Mouse (Mus musculus) embryonic facial prominence, embryonic 11.5 days (tissue): ENCODE data around the gene Rfwd3. TPM values are rescaled to one million over a fixed set of nuclear protein-coding genes. Genes with fewer than 3 reads are reported as not detected.
"Not testable (repeated sequence)": the region's sequence is repeated elsewhere in the genome, so short reads cannot be mapped to it uniquely, and the experiment has no call there.

Source experiments
- ATAC-seq: fragments of 200-750 bp; cut with Nextera tagmentation; replicated peaks from 2 replicates; pipeline ENCODE4 v1.8.0; 2017; ENCODE audit warnings: low read depth; ENCODE audit not compliant: insufficient number of reproducible peaks, low FRiP score, low TSS enrichment
- DNase-seq: peaks from one replicate; pipeline ENCODE4 v3.0.0-alpha.2; 2015; ENCODE audit warnings: low spot score
- H3K27ac ChIP-seq: fragments of 300-500 bp; sonication (generic); replicated peaks from 2 replicates; pipeline ENCODE4 v1.5.1; 2014; ENCODE audit warnings: mild to moderate bottlenecking, low read depth, low read length, control low read depth
- H3K27me3 ChIP-seq: fragments of 300-500 bp; sonication (generic); 2 replicates; pipeline ENCODE4 v1.6.1; 2014; ENCODE audit warnings: mild to moderate bottlenecking, low read length, moderate library complexity, mixed read lengths; ENCODE audit not compliant: control insufficient read depth, insufficient read depth
- H3K36me3 ChIP-seq: fragments of 300-500 bp; sonication (generic); replicated peaks from 2 replicates; pipeline ENCODE4 v1.6.1; 2014; ENCODE audit warnings: low read depth, mild to moderate bottlenecking, low read length, moderate library complexity, mixed read lengths; ENCODE audit not compliant: control insufficient read depth, insufficient read depth
- H3K4me1 ChIP-seq: fragments of 300-500 bp; sonication (generic); 2 replicates; pipeline ENCODE4 v1.6.1; 2014; ENCODE audit warnings: low read length, mixed read lengths; ENCODE audit not compliant: control insufficient read depth, insufficient read depth
- H3K4me2 ChIP-seq: fragments of 300-500 bp; sonication (generic); 2 replicates; pipeline ENCODE4 v1.6.1; 2014; ENCODE audit warnings: low read depth, mild to moderate bottlenecking, control low read depth, low read length, moderate library complexity
- H3K4me3 ChIP-seq: fragments of 300-500 bp; sonication (generic); 2 replicates; pipeline ENCODE4 v1.5.1; 2014; ENCODE audit warnings: low read depth, low read length, control low read depth
- H3K9ac ChIP-seq: fragments of 300-500 bp; sonication (generic); replicated peaks from 2 replicates; pipeline ENCODE4 v1.6.1; 2014; ENCODE audit warnings: mild to moderate bottlenecking, control low read depth, low read length
- H3K9me3 ChIP-seq: fragments of 300-500 bp; sonication (generic); replicated peaks from 2 replicates; pipeline ENCODE4 v1.6.1; 2016; ENCODE audit warnings: mild to moderate bottlenecking, low read length, inconsistent platforms, mixed read lengths; ENCODE audit not compliant: control insufficient read depth
- WGBS: fragments of 180-500 bp; shearing (Covaris S2); extraction: QIAGEN DNeasy Blood & Tissue Kit; methylation state at CpG from one replicate; pipeline ENCODE4 v1.1.7; 2014; 5-methylcytosine and 5-hydroxymethylcytosine counted together
- polyA plus RNA-seq: library from polyadenylated mRNA; unstranded; fragments of >200 nt; fragmentation: Nextera tagmentation; extraction: Ambion mirVana; gene quantifications from 2 replicates; pipeline ENCODE4 v1.2.1, GENCODE M21; 2014

Rfwd3 gene
- polyA plus RNA-seq, 1 experiment from 2014 or later, result 96.7 TPM

GRCm38 (mm10) chr8:111266161-111266560, 33.9 kb downstream of the Rfwd3 start:
- not testable (repeated sequence) for H3K9ac ChIP-seq, H3K27ac ChIP-seq, H3K4me3 ChIP-seq, H3K4me2 ChIP-seq, ATAC-seq, H3K9me3 ChIP-seq, H3K27me3 ChIP-seq, H3K4me1 ChIP-seq, DNase-seq, H3K36me3 ChIP-seq
- WGBS, result 71% methylated on average over 7 of the region's 7 CpGs

- Histone ChIP-seq H3K9me3 (no peaks in the 10 kb centered on the region), H3K9ac (no peak overlapping the region), H3K4me3 (no peak overlapping the region), H3K36me3 (no peaks in the 10 kb centered on the region), H3K27ac (no peak overlapping the region), H3K4me2 (no peak overlapping the region), H3K27me3 (no peaks in the 10 kb centered on the region), H3K4me1 (no peaks in the 10 kb centered on the region)
- DNase-seq (no peak), ATAC-seq (no peak)
- 73% methylated on average over 2 of the region's 2 CpGs for WGBS
Measured at GRCm38 (mm10) chr8:111264693-111265220, 35.3 kb downstream of the Rfwd3 start.

GRCm38 (mm10) chr8:111261981-111262381, 38.0 kb downstream of the Rfwd3 start:
- no peak for ATAC-seq

GRCm38 (mm10) chr8:111260251-111260650, 39.8 kb downstream of the Rfwd3 start:
- ATAC-seq, result no peak
- Histone ChIP-seq H3K9ac (no peak overlapping the region), H3K4me2 (no peak overlapping the region), H3K4me3 (no peak overlapping the region), H3K36me3 (no peaks in the 10 kb centered on the region), H3K4me1 (no peaks in the 10 kb centered on the region), H3K9me3 (no peaks in the 10 kb centered on the region), H3K27me3 (no peaks in the 10 kb centered on the region), H3K27ac (no peak overlapping the region)
- DNase-seq, result no peak
- WGBS, result 95% methylated on average over 5 of the region's 5 CpGs

More at GRCm38 (mm10) chr8:111261981-111262381, 38.0 kb downstream of the Rfwd3 start:
- Histone ChIP-seq H3K27ac (no peak overlapping the region), H3K4me1 (no peaks in the 10 kb centered on the region), H3K9me3 (no peaks in the 10 kb centered on the region), H3K27me3 (no peaks in the 10 kb centered on the region), H3K9ac (no peak overlapping the region), H3K36me3 (no peaks in the 10 kb centered on the region), H3K4me2 (no peak overlapping the region), H3K4me3 (no peak overlapping the region)
- WGBS, result 88% methylated on average over 4 of the region's 4 CpGs
- DNase-seq, result no peak

- no peak overlapping the region for H3K27ac ChIP-seq
- ATAC-seq, result no peak
- 11% methylated on average over 13 of the region's 13 CpGs for WGBS
- H3K4me1 ChIP-seq, result no peaks in the 10 kb centered on the region
- H3K27me3 ChIP-seq, result no peaks in the 10 kb centered on the region
- H3K4me2 ChIP-seq, result peak overlapping the region; percentile 64
- peak overlapping the region; percentile 90 for H3K4me3 ChIP-seq
- H3K9ac ChIP-seq, result peak overlapping the region; percentile 98
- H3K9me3 ChIP-seq, result no peaks in the 10 kb centered on the region
- H3K36me3 ChIP-seq, result no peaks in the 10 kb centered on the region
- no peak for DNase-seq
Measured at GRCm38 (mm10) chr8:111259408-111259741, 40.6 kb downstream of the Rfwd3 start.

- Histone ChIP-seq H3K9me3 (no peaks in the 10 kb centered on the region), H3K9ac (peak within 1 kb of the TSS; percentile 98), H3K4me2 (peak within 1 kb of the TSS; percentile 64), H3K36me3 (no peaks in the 10 kb centered on the region), H3K27me3 (no peaks in the 10 kb centered on the region), H3K4me3 (peak within 1 kb of the TSS; percentile 90), H3K4me1 (no peaks in the 10 kb centered on the region), H3K27ac (peak within 1 kb of the TSS; percentile 96)
- WGBS, result under 1% methylated on average over 74 of the region's 76 CpGs
- DNase-seq (peak; percentile 95), ATAC-seq (peak; percentile 85)
Measured at GRCm38 (mm10) chr8:111258631-111259407, 41.2 kb downstream of the Rfwd3 start, which contains the start of gene Glg1. Gene Glg1 (minus strand): TSS chr8:111259216.

- Histone ChIP-seq H3K9me3 (no peaks in the 10 kb centered on the region), H3K4me3 (peak overlapping the region; percentile 90), H3K27ac (peak overlapping the region; percentile 96), H3K4me1 (no peaks in the 10 kb centered on the region), H3K36me3 (no peaks in the 10 kb centered on the region), H3K9ac (peak overlapping the region; percentile 98), H3K4me2 (peak overlapping the region; percentile 64), H3K27me3 (no peaks in the 10 kb centered on the region)
- WGBS, result 1% methylated on average over 26 of the region's 26 CpGs
- DNase-seq (peak; percentile 66), ATAC-seq (peak; percentile 53)
Measured at GRCm38 (mm10) chr8:111258010-111258630, 41.9 kb downstream of the Rfwd3 start.
